Mouse (Mus musculus): ENCODE measurements around the gene Yeats4. TPM values are rescaled to one million over a fixed set of nuclear protein-coding genes. Genes with fewer than 3 reads are reported as not detected.

Gene Yeats4
- 10 to 100 TPM; 73.9 to 79.6 TPM for total RNA-seq (2023)

DNA sequence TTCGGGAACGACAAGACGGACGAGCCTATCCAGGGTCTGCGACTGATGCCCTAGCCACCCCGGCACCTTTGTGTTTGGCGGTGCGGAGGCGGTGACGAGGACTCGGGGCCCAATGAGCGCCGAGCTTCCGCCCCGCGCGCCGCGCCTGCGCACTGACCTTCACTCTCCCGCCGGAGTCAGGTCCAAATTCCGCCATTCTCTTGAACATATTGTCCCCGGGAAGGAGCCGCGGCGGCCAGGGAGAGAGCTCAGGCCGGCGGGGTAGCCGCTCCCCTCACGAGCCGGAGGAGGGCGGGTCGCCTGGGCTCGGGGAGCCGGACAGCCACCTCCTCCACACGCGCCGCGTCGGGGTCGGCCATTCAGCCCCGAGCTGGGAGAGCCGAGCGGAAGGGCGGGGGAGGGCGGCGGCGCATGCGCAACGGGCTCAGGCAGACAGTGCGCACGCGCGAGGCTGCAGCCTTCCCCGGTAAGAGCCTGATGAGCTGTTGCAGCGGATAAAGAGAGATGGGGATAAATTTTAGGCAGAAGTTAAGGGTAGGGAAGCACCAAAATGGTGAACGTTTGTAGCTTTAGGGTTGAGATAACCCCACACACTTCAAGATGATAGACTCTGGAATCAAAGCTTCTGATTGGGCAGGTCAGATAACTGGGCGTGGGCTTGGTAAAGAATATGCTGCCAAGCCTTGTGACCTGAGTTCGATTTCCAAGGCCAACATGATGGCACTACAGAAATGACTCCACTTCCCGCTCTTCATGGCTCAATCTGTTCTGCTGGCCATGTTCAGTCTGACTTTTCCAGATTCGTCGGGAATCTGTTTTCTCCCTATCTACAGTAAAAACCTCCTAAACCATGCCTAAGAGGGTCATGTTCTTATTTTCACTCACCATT lies at the start of gene Yeats4:
TSS of gene Yeats4 (minus strand) at position 406 of the 889 bp plus-strand sequence.

DNA sequence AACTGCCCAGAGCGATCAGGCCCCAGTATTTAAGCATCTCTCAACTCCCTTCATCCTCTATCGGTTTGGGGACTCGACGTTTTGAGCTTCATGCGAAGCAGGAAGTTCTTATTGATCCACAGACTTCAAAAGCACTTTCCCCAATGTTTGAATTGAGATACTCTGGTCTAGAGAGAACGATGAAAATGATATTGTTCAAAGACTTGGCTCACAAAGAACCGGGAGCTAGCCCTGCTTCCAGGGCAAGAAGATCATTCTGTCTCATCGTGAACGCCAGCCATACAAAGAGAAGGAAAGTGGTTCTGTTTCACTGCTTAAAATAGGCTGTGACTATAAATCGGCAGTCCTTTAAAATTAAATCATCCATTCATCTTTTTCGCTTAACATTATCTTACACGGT lies 14.3 kb upstream of the Yeats4 start, which contains the start of gene 9530003J23Rik:
TSS of gene 9530003J23Rik (minus strand) at position 101 of the 400 bp plus-strand sequence.

Other genes starting within 250 kb of the Yeats4 start
- not detected for gene Best3, start 238.2 kb downstream of the Yeats4 start, total RNA-seq (2023)
- gene Lrrc10, start 179.2 kb downstream of the Yeats4 start, total RNA-seq (2023), result not detected
- 100 to 1,000 TPM; 249 to 256 TPM for gene Cct2, start 160.7 kb downstream of the Yeats4 start, total RNA-seq (2023)
- 10 to 100 TPM; 30.7 to 32.1 TPM for gene Frs2, start 76.0 kb downstream of the Yeats4 start, total RNA-seq (2023)
- not detected for gene 9530003J23Rik, start 14.2 kb upstream of the Yeats4 start, total RNA-seq (2023)
- gene Lyz2, start 57.8 kb upstream of the Yeats4 start, total RNA-seq (2023), result 10 to 100 TPM; 43.5 to 51.4 TPM
- gene Lyz1, start 68.4 kb upstream of the Yeats4 start, total RNA-seq (2023), result 1 to 10 TPM; 5.6 to 6.4 TPM
- 10 to 100 TPM; 96.8 to 99.9 TPM for gene Cpsf6, start 155.5 kb upstream of the Yeats4 start, total RNA-seq (2023)